Mouse (Mus musculus) megakaryocyte, adult 5-6 weeks (primary cell): Measurements from ENCODE around the gene 4930451I11Rik. TPM values are rescaled to one million over a fixed set of nuclear protein-coding genes. Genes with fewer than 3 reads are reported as not detected.

Experiments
- ATAC-seq: 2 replicates; pipeline ENCODE4 v1.8.0; 2016; ENCODE audit warnings: mild to moderate bottlenecking, inconsistent platforms; ENCODE audit not compliant: poor library complexity, severe bottlenecking
- total RNA-seq, 2 experiments: library from RNA; stranded (forward) in 1 of 2; stranded (reverse) in 1 of 2; fragments of 153-499, 151-499 nt in 1 of 2; fragments of 221-1000, 200-1000 nt in 1 of 2; gene quantifications; 2 replicates each; pipeline versions ENCODE4 v1.2.3 to v1.2.4; 2015 to 2017

The 4930451I11Rik gene
- total RNA-seq, 2 experiments from 2014 or later = not detected

DNA sequence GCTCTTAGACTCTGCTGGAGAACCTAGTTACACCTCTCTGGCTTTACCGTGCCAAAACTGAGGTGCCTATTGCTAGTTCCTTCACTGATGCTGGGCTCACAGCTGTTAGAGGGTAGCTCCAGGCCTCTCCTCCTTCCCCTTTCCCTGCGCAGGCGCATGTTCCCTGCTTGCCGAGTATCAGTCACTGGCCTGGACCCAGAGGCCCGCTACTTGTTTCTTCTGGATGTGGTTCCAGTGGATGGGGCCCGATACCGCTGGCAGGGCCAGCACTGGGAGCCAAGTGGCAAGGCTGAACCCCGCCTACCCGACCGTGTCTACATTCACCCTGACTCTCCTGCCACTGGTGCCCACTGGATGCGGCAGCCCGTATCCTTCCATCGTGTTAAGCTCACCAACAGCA is 48.7 kb downstream of the 4930451I11Rik start:
- ATAC-seq = no peak

DNA sequence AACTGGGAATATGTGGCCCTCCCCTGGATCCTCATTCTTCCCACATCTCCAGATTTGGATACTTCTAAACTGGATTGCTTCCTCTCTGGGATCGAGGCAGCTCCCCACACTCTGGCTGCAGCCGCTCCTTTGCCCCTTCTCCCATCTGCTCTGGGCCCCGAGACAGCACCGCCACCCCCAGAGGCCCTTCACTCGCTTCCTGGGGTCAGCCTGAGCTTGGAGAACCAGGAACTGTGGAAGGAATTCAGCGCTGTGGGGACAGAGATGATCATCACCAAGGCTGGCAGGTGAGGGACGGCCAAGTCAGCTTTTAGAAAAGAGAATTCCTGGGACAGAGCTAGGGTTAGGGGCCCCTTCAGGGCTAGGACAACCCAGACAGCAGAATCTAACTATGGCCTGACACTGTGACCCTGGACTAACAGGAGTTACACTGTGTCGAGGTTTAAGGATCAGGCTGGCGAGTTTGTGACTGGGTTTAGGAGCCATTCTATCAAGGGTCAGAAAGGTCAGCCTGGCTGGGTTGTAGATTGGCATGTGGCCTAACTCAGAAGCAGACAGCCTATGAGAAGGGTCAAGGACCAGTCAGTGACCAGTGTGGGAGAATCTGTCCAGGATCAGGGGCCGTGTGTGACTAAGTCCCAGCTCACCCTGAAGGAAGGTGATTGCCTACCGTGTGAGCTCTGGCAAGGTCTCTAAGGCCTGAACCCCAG is 49.6 kb downstream of the 4930451I11Rik start:
- no peak for ATAC-seq

DNA sequence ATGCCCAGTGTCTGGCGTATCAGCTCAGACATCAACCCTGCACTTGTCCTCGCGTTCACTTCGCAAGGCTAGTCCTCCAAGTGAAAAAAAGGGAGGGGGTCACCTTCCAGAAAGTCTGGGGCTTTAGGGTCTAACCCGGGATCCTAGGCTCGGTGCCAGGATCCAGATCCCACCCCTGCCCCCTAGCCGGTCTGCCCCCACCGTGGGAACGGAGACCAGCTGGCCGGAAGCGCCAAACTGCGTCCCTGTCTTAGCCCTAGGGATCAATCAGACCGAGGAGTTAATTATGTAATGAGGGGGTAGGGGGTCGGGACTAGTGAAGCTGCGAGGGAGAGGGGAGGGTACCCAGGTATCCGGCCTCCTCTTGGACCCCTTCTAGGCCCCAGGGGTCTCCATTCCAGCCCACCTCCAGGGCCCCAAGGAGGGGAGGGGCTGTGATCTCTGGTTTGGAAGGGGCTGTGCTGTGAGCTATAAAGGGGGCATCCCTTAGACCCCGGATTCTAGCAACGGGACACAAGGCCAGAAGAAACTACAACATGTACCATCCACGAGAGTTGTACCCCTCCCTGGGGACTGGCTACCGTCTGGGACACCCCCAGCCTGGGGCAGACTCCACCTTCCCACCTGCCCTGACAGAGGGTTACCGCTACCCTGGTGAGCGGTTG is 50.3 kb downstream of the 4930451I11Rik start, which contains the start of gene Tbx6:
TSS of gene Tbx6 (plus strand) at position 513 of the 665 bp plus-strand sequence.
- no peak; the same call in 1 of the 2 replicates for ATAC-seq

Other genes with a start within 250 kb of the 4930451I11Rik start
Only the 30 nearest of the 32 such genes appear.
- gene Il27, start 236.7 kb downstream of the 4930451I11Rik start, total RNA-seq (2015) = 2.5 and 2.9 TPM in 2 replicates
- gene Il27, start 236.7 kb downstream of the 4930451I11Rik start, total RNA-seq (2017) = 3.0 and 4.8 TPM in 2 replicates
- 54.7 and 61.4 TPM in 2 replicates for gene Nupr1, start 200.8 kb downstream of the 4930451I11Rik start, total RNA-seq (2015)
- gene Nupr1, start 200.8 kb downstream of the 4930451I11Rik start, total RNA-seq (2017) = 108 and 126 TPM in 2 replicates
- gene Sgf29, start 182.3 kb downstream of the 4930451I11Rik start, total RNA-seq (2015) = 42.1 and 55.6 TPM in 2 replicates
- 27.3 and 35.5 TPM in 2 replicates for gene Sgf29, start 182.3 kb downstream of the 4930451I11Rik start, total RNA-seq (2017)
- gene Sult1a1, start 155.2 kb downstream of the 4930451I11Rik start, total RNA-seq (2015) = 4.8 and 6.6 TPM in 2 replicates
- 6.6 and 6.9 TPM in 2 replicates for gene Sult1a1, start 155.2 kb downstream of the 4930451I11Rik start, total RNA-seq (2017)
- gene Bola2, start 136.2 kb downstream of the 4930451I11Rik start, total RNA-seq (2015) = 49.8 and 60.5 TPM in 2 replicates
- 106 and 161 TPM in 2 replicates for gene Bola2, start 136.2 kb downstream of the 4930451I11Rik start, total RNA-seq (2017)
- gene Slx1b, start 135.9 kb downstream of the 4930451I11Rik start, total RNA-seq (2015) = 4.1 and 6.0 TPM in 2 replicates
- 4.7 and 5.9 TPM in 2 replicates for gene Slx1b, start 135.9 kb downstream of the 4930451I11Rik start, total RNA-seq (2017)
- gene Coro1a, start 123.9 kb downstream of the 4930451I11Rik start, total RNA-seq (2015) = 1,020 and 1,059 TPM in 2 replicates
- gene Coro1a, start 123.9 kb downstream of the 4930451I11Rik start, total RNA-seq (2017) = 1,317 and 1,554 TPM in 2 replicates
- gene Mapk3, start 72.0 kb downstream of the 4930451I11Rik start, total RNA-seq (2015) = 173 and 177 TPM in 2 replicates
- 88.3 and 91.1 TPM in 2 replicates for gene Mapk3, start 72.0 kb downstream of the 4930451I11Rik start, total RNA-seq (2017)
- 26.8 and 37.3 TPM in 2 replicates for gene Gdpd3, start 65.3 kb downstream of the 4930451I11Rik start, total RNA-seq (2015)
- gene Gdpd3, start 65.3 kb downstream of the 4930451I11Rik start, total RNA-seq (2017) = 57.9 and 71.4 TPM in 2 replicates
- 196 and 200 TPM in 2 replicates for gene Ypel3, start 54.7 kb downstream of the 4930451I11Rik start, total RNA-seq (2015)
- 91.7 and 117 TPM in 2 replicates for gene Ypel3, start 54.7 kb downstream of the 4930451I11Rik start, total RNA-seq (2017)
- 0.68 and 1.0 TPM in 2 replicates for gene Tbx6, start 50.2 kb downstream of the 4930451I11Rik start, total RNA-seq (2015)
- 0.98 and 0.99 TPM in 2 replicates for gene Tbx6, start 50.2 kb downstream of the 4930451I11Rik start, total RNA-seq (2017)
- 186 and 196 TPM in 2 replicates for gene Ppp4c, start 39.1 kb downstream of the 4930451I11Rik start, total RNA-seq (2015)
- 139 and 154 TPM in 2 replicates for gene Ppp4c, start 39.1 kb downstream of the 4930451I11Rik start, total RNA-seq (2017)
- not detected in 2 replicates for gene Fam57b, start 34.0 kb downstream of the 4930451I11Rik start, total RNA-seq (2015)
- gene Fam57b, start 34.0 kb downstream of the 4930451I11Rik start, total RNA-seq (2017) = not detected in 2 replicates
- not detected in 2 replicates for gene Doc2a, start 15.8 kb upstream of the 4930451I11Rik start, total RNA-seq (2015)
- gene Doc2a, start 15.8 kb upstream of the 4930451I11Rik start, total RNA-seq (2017) = not detected in 2 replicates
- 14.6 and 22.0 TPM in 2 replicates for gene Hirip3, start 30.3 kb upstream of the 4930451I11Rik start, total RNA-seq (2015)
- gene Hirip3, start 30.3 kb upstream of the 4930451I11Rik start, total RNA-seq (2017) = 147 and 164 TPM in 2 replicates
- 42.5 and 51.5 TPM in 2 replicates for gene Ino80e, start 30.7 kb upstream of the 4930451I11Rik start, total RNA-seq (2015)
- gene Ino80e, start 30.7 kb upstream of the 4930451I11Rik start, total RNA-seq (2017) = 21.3 and 46.4 TPM in 2 replicates
- gene Taok2, start 53.1 kb upstream of the 4930451I11Rik start, total RNA-seq (2015) = 14.3 and 19.0 TPM in 2 replicates
- 26.8 and 32.0 TPM in 2 replicates for gene Taok2, start 53.1 kb upstream of the 4930451I11Rik start, total RNA-seq (2017)
- 47.9 and 50.9 TPM in 2 replicates for gene Tmem219, start 91.3 kb upstream of the 4930451I11Rik start, total RNA-seq (2015)
- gene Tmem219, start 91.3 kb upstream of the 4930451I11Rik start, total RNA-seq (2017) = 44.9 and 45.5 TPM in 2 replicates
- 7.3 and 12.0 TPM in 2 replicates for gene Kctd13, start 97.2 kb upstream of the 4930451I11Rik start, total RNA-seq (2015)
- gene Kctd13, start 97.2 kb upstream of the 4930451I11Rik start, total RNA-seq (2017) = 10.9 and 19.0 TPM in 2 replicates
- gene Asphd1, start 117.9 kb upstream of the 4930451I11Rik start, total RNA-seq (2015) = not detected in 2 replicates
- gene Asphd1, start 117.9 kb upstream of the 4930451I11Rik start, total RNA-seq (2017) = not detected in 2 replicates
- gene Sez6l2, start 118.9 kb upstream of the 4930451I11Rik start, total RNA-seq (2015) = 2.9 TPM in 1 of 2 replicates, not detected in the other
- gene Sez6l2, start 118.9 kb upstream of the 4930451I11Rik start, total RNA-seq (2017) = 0.16 and 0.33 TPM in 2 replicates
- 46.1 and 48.5 TPM in 2 replicates for gene Cdipt, start 144.3 kb upstream of the 4930451I11Rik start, total RNA-seq (2015)
- gene Cdipt, start 144.3 kb upstream of the 4930451I11Rik start, total RNA-seq (2017) = 49.4 and 56.7 TPM in 2 replicates
- 4.9 and 6.6 TPM in 2 replicates for gene Cdiptos, start 144.5 kb upstream of the 4930451I11Rik start, total RNA-seq (2015)
- 0.73 and 3.3 TPM in 2 replicates for gene Cdiptos, start 144.5 kb upstream of the 4930451I11Rik start, total RNA-seq (2017)
- gene Mvp, start 183.0 kb upstream of the 4930451I11Rik start, total RNA-seq (2015) = 5.6 and 6.0 TPM in 2 replicates
- 48.1 and 50.6 TPM in 2 replicates for gene Mvp, start 183.0 kb upstream of the 4930451I11Rik start, total RNA-seq (2017)
- gene Pagr1b, start 184.8 kb upstream of the 4930451I11Rik start, total RNA-seq (2015) = 0.54 and 1.6 TPM in 2 replicates
- not detected in 2 replicates for gene Pagr1b, start 184.8 kb upstream of the 4930451I11Rik start, total RNA-seq (2017)
- 40.7 and 62.5 TPM in 2 replicates for gene Pagr1a, start 185.7 kb upstream of the 4930451I11Rik start, total RNA-seq (2015)
- gene Pagr1a, start 185.7 kb upstream of the 4930451I11Rik start, total RNA-seq (2017) = 25.5 and 67.0 TPM in 2 replicates
- gene Gm42742, start 189.5 kb upstream of the 4930451I11Rik start, total RNA-seq (2015) = 15.4 TPM in 1 of 2 replicates, not detected in the other
- 45.4 TPM in 1 of 2 replicates, not detected in the other for gene Gm42742, start 189.5 kb upstream of the 4930451I11Rik start, total RNA-seq (2017)
- gene Prrt2, start 189.6 kb upstream of the 4930451I11Rik start, total RNA-seq (2015) = 0.20 and 1.8 TPM in 2 replicates
- 2.4 and 3.0 TPM in 2 replicates for gene Prrt2, start 189.6 kb upstream of the 4930451I11Rik start, total RNA-seq (2017)
- 79.8 and 80.9 TPM in 2 replicates for gene Maz, start 195.4 kb upstream of the 4930451I11Rik start, total RNA-seq (2015)
- 44.4 and 45.1 TPM in 2 replicates for gene Maz, start 195.4 kb upstream of the 4930451I11Rik start, total RNA-seq (2017)
- gene Kif22, start 210.8 kb upstream of the 4930451I11Rik start, total RNA-seq (2015) = 107 and 108 TPM in 2 replicates
- gene Kif22, start 210.8 kb upstream of the 4930451I11Rik start, total RNA-seq (2017) = 85.9 and 105 TPM in 2 replicates